Mouse (Mus musculus) G1E (cell line): ENCODE results near the gene Unc5c. TPM values are rescaled to one million over a fixed set of nuclear protein-coding genes. Genes with fewer than 3 reads are reported as not detected.

ENCODE experiments used
- ATAC-seq: 2 replicates; pipeline ENCODE4 v1.8.0; 2016; ENCODE audit warnings: mild to moderate bottlenecking; ENCODE audit not compliant: insufficient number of reproducible peaks, poor library complexity, low FRiP score, severe bottlenecking; ENCODE audit errors: extremely low read depth
- DNase-seq: peaks from one replicate; pipeline ENCODE4 v3.0.0; 2012; ENCODE audit warnings: low spot score
- H3K27me3 ChIP-seq: 2 replicates; pipeline ENCODE4 v1.6.1; 2012; ENCODE audit warnings: mild to moderate bottlenecking, low read length, inconsistent platforms; ENCODE audit not compliant: insufficient read depth
- H3K36me3 ChIP-seq: replicated peaks from 2 replicates; pipeline ENCODE3; 2012; ENCODE audit warnings: mild to moderate bottlenecking, inconsistent platforms
- H3K4me1 ChIP-seq: 2 replicates; pipeline ENCODE4 v1.6.1; 2012; ENCODE audit warnings: low read depth, low read length, inconsistent platforms, mixed read lengths; ENCODE audit not compliant: insufficient read depth
- H3K4me3 ChIP-seq: 2 replicates; pipeline ENCODE4 v1.5.1; 2012; ENCODE audit warnings: low read depth, mild to moderate bottlenecking, inconsistent platforms, low read length, moderate library complexity, mixed read lengths
- H3K9me3 ChIP-seq: replicated peaks from 2 replicates; pipeline ENCODE4 v1.6.1; 2012; ENCODE audit warnings: inconsistent platforms
- CTCF ChIP-seq: IDR thresholded peaks from 2 replicates; pipeline ENCODE4 v1.5.1; 2012; ENCODE audit warnings: low read depth, low read length, inconsistent platforms, mixed read lengths
- GATA1 ChIP-seq: IDR thresholded peaks from 2 replicates; pipeline ENCODE4 v1.6.1; 2012; ENCODE audit warnings: borderline replicate concordance, low read length, inconsistent platforms, mixed read lengths
- GATA2 ChIP-seq: IDR thresholded peaks from 2 replicates; pipeline ENCODE4 v1.6.1; 2012; ENCODE audit warnings: low read depth, low read length, inconsistent platforms, borderline replicate concordance
- POLR2AphosphoS5 ChIP-seq: IDR thresholded peaks from 2 replicates; pipeline ENCODE4 v1.6.1; 2012; ENCODE audit warnings: low read depth, low read length, inconsistent platforms; ENCODE audit not compliant: insufficient replicate concordance
- TAL1 ChIP-seq: conservative IDR thresholded peaks from 2 replicates; pipeline ENCODE4 v1.6.1; 2012; ENCODE audit warnings: low read depth, low read length, inconsistent platforms, mixed read lengths
- polyA plus RNA-seq: library from polyadenylated mRNA; stranded (reverse); fragments of >175 nt; gene quantifications from 2 replicates; pipeline ENCODE4 v1.2.3, GENCODE M21; 2012
- total RNA-seq, 2 experiments: library from RNA; stranded (forward) in 1 of 2; stranded (reverse) in 1 of 2; fragments of 200-1000 nt in 1 of 2; fragments of >200 nt in 1 of 2; fragmentation: Nextera tagmentation in 1 of 2; gene quantifications; 2 replicates each; pipeline ENCODE4 v1.2.3; 2014 to 2017

Unc5c gene
- total and polyA plus RNA-seq, 3 experiments = 0.33 TPM; not detected in 2

- Histone ChIP-seq H3K4me1 (no peaks in the 10 kb centered on the region), H3K36me3 (no peaks in the 10 kb centered on the region), H3K9me3 (no peaks in the 10 kb centered on the region), H3K4me3 (no peak overlapping the region), H3K27me3 (no peaks in the 10 kb centered on the region)
- ATAC-seq (peak; percentile 22; the same call in 1 of the 2 replicates), DNase-seq (peak; percentile 4)
- TF ChIP-seq POLR2AphosphoS5 (no peak), GATA2 (no peak), TAL1 (no peak), GATA1 (no peak), CTCF (no peak)
Measured at GRCm38 (mm10) chr3:141811348-141811747, 346.3 kb downstream of the Unc5c start.

- DNase-seq = no peak
- TF ChIP-seq POLR2AphosphoS5 = no peak
- no peak for TF ChIP-seq GATA2
- no peak for TF ChIP-seq GATA1
- no peak for TF ChIP-seq CTCF
- TF ChIP-seq TAL1 = no peak
- no peaks in the 10 kb centered on the region for H3K9me3 ChIP-seq
- ATAC-seq = no peak
- H3K4me1 ChIP-seq = no peaks in the 10 kb centered on the region
- H3K27me3 ChIP-seq = no peaks in the 10 kb centered on the region
- H3K36me3 ChIP-seq = no peaks in the 10 kb centered on the region
- no peak overlapping the region for H3K4me3 ChIP-seq
Measured at GRCm38 (mm10) chr3:141814776-141815175, 349.8 kb downstream of the Unc5c start.

GRCm38 (mm10) chr3:141818615-141819312, 353.7 kb downstream of the Unc5c start:
- Histone ChIP-seq H3K27me3 (no peaks in the 10 kb centered on the region), H3K9me3 (no peaks in the 10 kb centered on the region), H3K36me3 (no peaks in the 10 kb centered on the region), H3K4me1 (no peaks in the 10 kb centered on the region), H3K4me3 (no peak overlapping the region)
- DNase-seq = no peak
- TF ChIP-seq GATA2 (no peak), TAL1 (no peak), CTCF (no peak), POLR2AphosphoS5 (no peak), GATA1 (no peak)
- no peak for ATAC-seq

- Histone ChIP-seq H3K9me3 (no peaks in the 10 kb centered on the region), H3K36me3 (no peaks in the 10 kb centered on the region), H3K4me1 (no peaks in the 10 kb centered on the region), H3K4me3 (no peak overlapping the region), H3K27me3 (no peaks in the 10 kb centered on the region)
- DNase-seq (no peak), ATAC-seq (no peak)
- no peak for TF ChIP-seq GATA1
- no peak for TF ChIP-seq GATA2
- TF ChIP-seq POLR2AphosphoS5 = no peak
- no peak for TF ChIP-seq CTCF
- no peak for TF ChIP-seq TAL1
Measured at GRCm38 (mm10) chr3:141819331-141819941, 354.4 kb downstream of the Unc5c start.

- TF ChIP-seq POLR2AphosphoS5 (no peak), GATA2 (no peak), CTCF (no peak), TAL1 (no peak), GATA1 (no peak)
- Histone ChIP-seq H3K4me1 (no peaks in the 10 kb centered on the region), H3K9me3 (no peaks in the 10 kb centered on the region), H3K36me3 (no peaks in the 10 kb centered on the region), H3K4me3 (no peak overlapping the region), H3K27me3 (no peaks in the 10 kb centered on the region)
- no peak for ATAC-seq
- no peak for DNase-seq
Measured at GRCm38 (mm10) chr3:141828301-141828700, 363.3 kb downstream of the Unc5c start.

GRCm38 (mm10) chr3:141831135-141831534, 366.1 kb downstream of the Unc5c start:
- no peaks in the 10 kb centered on the region for H3K36me3 ChIP-seq
- H3K27me3 ChIP-seq = no peaks in the 10 kb centered on the region
- H3K9me3 ChIP-seq = no peaks in the 10 kb centered on the region
- ATAC-seq (peak; percentile 68), DNase-seq (no peak)
- H3K4me3 ChIP-seq = no peak overlapping the region
- no peaks in the 10 kb centered on the region for H3K4me1 ChIP-seq
- no peak for TF ChIP-seq CTCF
- no peak for TF ChIP-seq GATA1
- TF ChIP-seq GATA2 = no peak
- TF ChIP-seq POLR2AphosphoS5 = no peak
- TF ChIP-seq TAL1 = no peak
